Mouse (Mus musculus) yolk sac, embryonic 10.5 days (tissue): ENCODE data around the gene Gm20388.

Source experiments
- DNase-seq: peaks from one replicate; pipeline ENCODE4 v3.0.0-alpha.2; 2017; ENCODE audit warnings: low spot score

The Gm20388 gene

DNA sequence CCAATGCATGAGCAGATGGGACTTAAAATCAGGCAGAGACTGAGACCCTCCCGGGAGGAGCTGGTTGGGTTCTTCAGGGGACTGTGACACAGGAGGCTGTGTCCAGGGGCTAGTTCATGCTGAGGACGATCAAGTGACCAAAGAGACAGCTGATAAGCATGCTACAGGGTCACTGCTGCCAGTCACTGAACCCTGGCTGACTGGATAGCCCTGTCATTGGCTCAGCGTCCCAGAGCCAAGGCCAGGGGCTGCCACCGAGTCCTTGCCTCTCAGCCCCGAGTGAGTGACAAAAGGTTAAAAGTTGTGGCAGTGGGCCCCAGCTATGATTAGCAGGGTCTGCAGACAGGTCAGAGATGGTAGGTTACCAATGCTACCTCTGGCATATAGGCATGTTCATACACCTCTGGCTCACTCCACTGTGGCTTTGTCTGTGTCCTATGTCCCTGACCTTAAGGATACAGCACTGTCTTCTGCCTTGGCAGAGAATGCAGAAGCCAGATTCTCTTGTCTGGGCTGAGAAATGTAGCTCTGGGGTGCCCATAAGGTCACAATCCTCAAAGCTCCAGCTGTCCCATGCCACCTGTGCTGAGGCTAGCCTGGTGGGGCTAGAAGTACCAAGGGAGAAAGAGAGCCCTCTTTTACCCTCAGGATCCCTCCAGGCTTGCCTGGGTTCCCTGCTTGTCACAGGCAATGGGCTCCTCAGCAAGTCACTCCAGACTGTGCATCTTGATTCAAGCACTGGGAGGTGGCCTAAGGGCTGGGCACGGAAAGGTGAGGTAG, 2733.7 kb downstream of the Gm20388 start:
- no peak for DNase-seq

DNA sequence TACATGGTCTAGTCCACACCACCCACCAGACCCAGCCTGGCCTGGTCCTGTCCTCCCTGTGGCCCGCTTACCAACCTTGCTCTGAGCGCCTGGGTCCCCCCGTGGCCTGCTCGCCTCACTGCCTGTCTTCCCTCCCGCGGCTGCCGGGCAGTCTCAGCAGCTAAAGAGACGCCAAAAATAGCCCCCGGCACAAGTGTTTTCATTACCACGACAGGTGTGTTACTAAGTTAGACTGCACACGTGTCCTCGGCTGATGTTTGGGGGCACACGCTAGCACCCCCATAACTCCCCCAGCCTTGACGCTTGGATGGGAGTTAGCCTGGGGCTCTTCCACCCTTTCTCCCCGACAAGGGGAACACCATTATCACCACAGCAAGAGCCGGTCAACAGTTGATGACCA, 2735.7 kb downstream of the Gm20388 start:
- no peak for DNase-seq

DNA sequence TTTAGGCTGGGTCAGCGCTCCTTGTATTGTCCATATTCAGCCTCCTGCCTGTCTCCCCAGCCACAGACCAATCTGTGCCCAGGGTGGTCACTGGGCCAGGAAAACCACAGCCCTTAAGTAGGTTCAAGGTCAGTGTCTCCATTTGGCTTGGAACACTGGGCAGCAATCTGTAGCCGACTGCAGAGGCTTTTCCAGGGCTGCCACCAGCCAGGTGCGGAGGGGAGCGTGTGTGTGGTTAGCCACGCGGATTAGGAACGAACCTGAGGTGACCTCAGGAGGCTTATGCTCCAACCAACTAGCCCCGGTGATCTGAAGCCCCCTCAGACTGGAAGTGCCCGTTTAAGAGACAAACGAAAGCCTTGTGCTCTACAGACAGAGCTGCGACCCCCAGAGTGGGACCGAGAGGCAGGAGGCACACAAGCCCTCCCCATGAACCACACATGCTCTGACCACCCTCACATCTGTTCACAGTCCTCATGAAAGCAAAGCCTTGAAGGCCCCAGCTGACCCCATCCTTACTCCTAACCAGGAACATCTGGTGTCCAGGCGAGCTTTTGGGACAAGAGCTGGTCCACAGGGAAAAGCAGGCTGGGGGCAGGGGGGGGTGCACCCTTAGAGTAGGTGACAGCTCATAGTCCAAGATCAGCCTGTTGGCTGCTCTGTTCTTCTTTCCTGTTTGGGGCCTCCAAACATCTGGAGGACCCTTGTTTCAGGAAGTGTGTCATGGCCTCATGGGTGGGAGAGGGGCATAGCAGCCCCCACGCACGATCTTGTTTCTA, 2737.7 kb downstream of the Gm20388 start:
- DNase-seq: no peak

DNA sequence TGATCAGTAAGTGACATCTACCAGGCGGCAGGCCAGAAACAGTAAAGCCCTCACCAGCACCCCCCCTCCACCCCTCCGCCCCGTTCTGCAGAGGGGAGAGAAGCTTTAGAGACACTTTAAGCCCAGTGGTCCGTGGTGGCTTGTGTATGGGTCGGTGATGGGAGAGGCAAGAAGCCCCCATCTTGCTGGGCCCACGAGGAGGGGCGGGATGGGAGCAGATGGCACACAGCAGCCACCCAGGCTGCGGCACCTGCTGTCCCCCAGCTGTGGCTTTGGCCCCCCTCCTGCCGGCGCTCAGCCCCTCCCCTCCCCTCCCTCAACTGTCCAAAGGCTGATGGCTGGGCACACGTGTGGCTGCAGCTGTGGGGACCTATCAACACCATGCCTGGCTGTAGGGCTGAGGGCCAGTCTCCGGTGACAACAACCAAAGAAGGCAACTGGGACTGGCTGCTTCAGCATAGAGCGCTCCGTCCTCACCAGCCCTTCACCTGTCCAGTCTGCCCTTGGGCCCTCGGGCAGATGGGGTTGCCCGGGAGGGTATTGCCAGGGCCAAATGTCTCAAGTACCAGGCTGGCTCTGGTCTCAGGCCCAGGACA, 2740.8 kb downstream of the Gm20388 start:
- DNase-seq: no peak

DNA sequence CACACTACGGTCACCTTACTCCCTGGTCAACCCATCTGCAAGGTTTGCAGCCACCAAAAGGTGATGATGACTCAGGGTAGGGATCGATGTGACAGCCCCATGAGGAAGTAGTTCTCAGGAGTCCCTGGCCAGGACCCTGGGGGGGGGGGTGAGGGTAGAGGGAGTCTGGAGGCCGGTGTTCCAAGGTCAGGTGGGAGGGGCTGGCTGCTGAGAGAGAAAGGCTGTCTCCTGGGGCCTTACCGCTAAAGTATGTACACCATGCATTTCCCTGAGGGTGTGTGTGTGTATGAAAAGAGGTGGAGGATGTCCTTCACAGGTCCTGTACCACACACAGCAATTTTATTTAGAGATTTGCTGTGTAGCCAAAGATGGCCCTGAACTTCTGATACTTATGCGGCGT, 2742.0 kb downstream of the Gm20388 start:
- no peak for DNase-seq

DNA sequence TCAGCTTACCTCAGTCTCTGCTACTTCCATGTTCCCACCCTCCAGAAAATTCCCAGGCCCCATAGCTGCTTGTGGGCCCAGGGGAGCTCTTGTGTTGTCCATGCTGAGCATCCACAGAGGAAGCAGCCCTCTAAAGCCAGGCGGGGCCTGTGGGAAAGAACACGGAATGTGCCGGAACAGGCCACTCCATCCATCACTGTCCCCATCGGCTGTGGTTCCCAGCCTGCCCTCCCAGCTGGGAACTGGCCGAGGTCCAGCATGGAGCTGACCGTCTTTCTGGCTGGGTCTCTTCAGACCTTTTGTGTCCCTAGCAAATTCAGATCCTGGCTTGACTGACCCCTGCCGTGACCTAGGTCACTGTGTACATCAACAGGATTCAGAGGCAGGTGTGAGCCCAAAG, 2744.1 kb downstream of the Gm20388 start:
- DNase-seq: no peak

DNA sequence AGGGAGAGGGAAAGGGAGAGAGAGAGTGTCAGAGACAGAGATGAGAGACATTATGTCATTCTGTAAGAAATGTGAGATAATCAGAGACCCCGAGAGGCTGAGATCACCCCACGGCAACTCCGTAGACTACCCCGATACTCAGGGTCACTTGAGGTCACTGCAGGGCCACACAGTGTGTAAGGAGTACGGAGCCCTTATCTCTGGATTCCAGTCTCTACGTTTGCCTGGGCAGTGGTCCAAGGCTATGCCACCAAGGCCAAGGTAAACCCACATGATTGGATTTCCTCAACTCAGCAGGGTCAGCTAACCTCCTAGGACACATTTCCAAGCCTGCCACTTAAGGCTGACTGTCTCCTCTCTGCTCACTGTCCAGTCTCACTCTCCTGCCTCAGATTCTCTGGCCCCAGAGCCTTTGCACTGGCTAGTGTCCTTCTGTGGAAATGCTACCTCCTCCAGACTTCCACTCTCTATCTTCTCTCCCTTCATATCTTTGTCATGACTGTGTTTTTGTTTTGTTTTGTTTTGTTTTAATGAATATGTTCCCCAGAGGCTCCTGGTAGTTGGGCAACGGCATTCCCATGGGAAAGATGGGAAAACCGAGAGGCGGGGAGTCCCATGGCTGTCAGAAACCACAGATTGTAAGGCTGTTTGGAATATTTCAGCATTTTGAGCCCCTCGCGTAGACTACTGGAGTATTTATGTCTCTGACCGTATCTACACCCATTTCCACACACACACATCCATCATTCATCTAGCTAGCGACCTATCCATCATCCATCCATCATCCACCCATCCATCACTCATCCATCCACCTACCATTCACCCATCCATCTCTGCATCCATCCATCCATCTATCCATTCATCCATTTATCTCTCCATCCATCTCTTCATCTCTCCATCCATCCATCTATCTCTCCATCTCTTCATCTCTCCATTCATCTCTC, 2745.7 kb downstream of the Gm20388 start:
- no peak for DNase-seq

DNA sequence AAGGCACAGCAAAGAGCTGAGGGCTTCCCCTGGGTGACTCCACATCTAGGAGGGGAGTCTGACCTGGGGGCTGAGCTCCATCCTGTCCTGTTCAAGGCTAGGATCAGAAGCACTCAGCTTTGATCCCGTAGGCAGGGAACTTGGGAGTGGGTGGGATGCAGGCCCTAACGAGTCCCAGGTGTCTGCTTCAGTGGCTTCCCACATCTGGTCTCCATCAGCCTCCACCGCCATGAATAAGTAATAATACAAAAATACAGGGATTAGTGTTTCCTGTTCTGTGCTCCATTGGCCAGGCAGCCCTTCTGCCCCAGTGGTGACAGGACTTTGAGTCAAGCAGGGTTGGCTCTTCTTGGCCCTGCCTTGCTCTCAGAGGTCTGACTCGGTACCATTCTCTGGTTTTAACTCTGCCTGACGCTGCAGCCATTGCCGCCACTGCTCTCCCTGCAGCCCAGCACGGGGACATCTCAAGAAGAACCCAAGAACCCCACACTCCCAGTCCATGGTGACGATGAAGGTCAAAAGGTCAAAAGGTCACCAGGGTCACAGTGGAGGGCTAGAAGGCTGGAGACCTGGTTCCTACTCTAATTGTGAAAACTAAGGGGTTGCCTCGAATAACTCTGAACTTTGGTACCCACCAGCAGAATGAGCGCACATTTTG, 2747.6 kb downstream of the Gm20388 start:
- no peak for DNase-seq

DNA sequence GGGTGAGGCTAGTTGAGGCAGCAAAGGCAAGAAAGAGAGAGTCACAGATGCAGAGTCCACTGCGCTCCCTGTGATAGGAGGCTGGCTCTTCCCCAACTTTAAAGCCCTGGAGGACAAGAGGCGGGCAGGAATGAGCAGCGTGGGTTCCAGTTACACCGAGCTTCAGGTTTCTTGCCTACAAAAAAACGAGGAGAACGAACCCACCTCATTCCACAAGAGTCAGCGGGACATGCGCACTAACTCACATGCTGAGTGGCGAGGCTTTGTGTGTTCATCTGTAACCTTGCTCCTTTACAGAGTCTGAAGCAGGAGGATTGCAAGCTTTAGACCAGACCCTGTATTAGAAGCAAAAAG, 2748.1 kb downstream of the Gm20388 start:
- no peak for DNase-seq

DNA sequence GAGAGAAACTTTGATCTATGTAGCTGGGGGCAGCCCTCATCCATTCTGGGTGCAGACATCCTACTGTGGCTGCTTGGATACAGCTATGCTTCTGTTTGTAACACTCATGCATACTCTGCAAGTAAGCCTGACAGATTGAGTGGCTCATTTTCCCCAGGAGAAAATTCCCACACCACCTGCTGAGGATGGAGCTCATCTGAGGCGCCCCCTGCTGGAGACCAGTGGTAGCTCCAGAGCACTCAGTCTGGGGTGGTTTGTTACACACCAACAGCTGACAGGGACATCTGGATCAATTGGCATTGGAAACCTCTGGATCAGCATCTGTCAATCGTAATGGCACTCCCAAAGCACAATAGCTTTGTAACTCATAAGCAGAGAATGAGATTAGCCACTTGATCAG, 2749.4 kb downstream of the Gm20388 start:
- DNase-seq: no peak

DNA sequence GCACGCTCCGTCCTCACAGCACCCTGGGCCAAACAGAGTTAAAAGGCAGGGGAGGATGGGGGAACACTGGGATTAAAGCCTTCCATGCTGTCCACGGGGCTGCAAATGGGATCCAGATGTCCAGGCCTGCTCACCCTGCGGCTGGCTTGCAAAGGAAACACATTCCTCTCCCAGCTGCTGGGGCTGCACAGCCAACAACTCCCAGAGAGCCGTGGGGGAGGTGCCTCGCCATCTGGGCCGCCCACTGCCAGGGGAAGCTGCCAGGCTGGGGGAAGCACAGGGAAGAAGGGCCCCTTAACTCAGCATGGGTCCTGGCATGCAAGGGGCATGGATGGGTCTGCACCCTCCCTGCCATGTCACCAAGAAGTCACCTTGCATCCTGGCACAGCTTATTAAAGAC, 2750.5 kb downstream of the Gm20388 start:
- DNase-seq: peak; percentile 76

DNA sequence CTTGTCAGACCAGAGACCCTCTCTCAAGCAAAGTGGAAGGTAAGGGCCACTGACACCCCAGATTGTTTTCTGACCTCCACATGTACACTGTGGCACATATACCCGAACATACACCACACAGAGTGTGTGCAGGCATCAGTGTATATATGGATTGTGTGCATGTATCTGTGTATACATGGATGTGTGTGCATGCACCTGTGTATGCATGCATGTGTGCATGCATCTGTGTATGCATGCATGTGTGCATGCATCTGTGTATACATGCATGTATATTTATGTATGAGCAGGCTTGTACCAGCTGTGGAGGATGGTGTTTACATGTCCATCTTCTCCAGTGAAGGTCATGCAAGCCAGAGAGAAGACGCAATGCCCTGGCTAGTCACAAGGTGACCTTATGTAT, 2751.3 kb downstream of the Gm20388 start:
- no peak for DNase-seq

DNA sequence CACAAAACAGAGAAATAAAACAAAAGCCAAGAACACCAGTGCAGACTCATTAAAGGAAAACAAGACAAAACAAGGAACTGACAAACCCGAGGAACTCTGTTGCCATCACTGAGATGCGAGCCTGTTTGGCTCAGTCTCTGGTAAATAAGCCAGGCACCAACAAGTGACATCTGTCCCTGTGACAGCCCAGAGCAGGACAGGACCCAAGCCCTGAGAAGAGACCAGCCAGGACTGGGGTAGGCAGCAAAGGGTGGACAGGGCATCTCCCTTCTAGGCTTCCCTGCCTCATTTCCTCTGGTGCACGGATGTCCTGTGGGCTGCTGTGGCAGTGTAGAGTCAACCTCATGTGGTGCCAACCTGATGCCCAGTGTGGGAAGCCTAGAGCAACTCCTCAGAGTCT, 2752.5 kb downstream of the Gm20388 start:
- no peak for DNase-seq

DNA sequence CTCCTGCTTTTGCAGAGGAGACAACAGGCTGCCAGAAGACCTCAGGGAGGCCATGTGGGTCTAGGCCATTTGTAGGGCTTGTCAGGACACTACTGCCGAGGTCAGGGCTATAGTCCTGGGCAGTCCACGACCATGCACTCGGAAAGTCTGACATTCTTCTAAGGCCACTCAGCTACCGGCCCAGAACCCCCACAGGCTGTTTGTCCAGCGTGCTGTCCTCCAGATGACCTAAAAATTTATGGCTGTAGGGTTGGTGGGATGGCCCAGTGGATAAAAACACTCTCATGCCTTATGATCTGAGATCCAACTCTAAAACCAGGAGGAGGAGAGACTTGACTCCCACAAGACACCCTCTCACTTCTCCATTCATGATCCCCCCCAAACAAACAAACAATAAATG, 2753.0 kb downstream of the Gm20388 start:
- DNase-seq: no peak

DNA sequence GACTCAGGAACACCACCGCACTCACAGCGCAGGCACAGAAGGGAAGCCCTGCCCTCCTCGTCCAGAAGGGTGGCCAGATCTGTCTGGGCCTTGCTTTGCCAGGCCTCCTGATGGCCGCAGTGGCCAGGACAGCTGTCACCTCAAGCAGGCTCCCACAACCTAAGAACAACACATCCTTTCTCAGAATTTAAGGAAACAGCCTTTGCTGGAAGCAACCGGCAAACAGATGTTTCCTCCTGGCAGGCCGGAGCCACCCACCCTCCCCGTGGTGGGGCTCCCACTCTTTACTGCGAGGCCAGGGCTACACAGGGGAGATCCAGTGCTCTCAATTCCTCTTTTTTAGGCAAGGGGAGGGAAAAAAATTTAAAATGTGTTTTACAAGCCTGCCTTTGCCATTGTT, 2754.6 kb downstream of the Gm20388 start:
- DNase-seq: no peak

DNA sequence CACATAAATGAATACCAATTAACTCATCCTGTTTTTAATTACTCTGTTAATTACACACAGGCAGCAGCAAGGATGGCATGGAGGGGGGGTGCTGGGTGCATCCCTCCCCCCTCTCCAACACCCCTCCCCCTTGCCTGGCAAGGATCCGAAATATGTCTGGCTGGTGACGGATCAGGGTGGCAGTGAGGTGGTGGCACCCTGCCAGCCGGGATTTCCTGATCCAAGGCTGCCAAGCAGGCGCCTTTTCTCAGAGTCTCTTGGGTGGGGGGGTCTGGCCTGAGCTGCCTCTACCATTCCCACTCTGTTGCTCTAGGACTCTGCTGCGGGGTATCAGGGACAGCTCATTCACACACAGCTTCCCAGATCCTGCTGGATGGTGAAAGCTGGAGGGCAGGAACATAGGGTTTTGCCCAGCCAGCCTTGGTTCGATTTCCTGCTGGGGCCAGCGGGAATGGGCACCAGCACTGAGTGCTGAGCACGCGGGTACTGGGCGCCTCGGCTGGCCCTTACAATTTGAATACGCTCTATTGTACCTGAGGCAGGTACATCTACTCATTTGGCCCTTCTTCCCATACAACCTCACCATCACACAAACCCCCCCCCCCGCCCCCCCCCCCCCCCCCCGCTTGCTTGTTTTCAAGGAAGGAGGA, 2755.2 kb downstream of the Gm20388 start:
- DNase-seq: no peak

DNA sequence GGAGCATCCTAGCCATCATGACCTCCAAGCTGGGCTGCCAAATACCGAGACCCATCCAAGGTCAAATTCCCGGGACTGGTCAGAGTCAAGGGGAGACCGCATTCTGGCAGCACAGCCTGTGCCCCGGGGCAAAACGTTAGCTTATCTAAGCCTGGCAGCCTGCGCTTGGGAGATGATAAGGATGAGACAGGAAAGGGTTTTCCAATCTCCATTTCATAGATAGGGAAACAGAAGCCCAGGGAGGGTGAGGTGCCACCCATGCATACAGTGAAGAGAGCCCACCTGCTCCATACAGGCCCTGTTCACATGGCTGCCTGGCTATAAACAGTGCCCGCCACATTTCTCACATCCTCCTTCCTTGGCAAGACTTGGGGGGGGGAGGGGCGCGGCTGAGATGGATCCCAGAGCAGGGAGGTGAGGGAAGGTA, 2755.7 kb downstream of the Gm20388 start:
- no peak for DNase-seq

DNA sequence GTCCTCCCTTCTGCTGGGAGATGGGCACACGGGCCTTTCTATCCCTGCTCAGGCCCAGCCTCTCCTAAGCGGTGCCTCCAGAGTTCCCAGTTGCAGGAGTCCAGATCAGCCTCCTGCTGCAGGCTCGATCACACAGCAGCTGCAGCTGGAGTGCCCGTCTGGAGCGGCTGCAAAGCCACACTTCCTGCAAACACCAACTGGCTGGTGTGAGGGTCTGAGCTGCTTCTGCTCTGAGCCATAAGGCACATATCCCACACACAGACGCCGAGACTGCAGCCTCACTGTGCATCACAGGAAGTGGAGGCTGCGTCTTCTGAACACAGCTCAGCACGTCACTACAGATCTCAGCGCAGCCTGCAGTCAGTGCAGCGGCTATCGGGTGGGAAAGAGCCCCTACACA, 2756.2 kb downstream of the Gm20388 start:
- DNase-seq: no peak

DNA sequence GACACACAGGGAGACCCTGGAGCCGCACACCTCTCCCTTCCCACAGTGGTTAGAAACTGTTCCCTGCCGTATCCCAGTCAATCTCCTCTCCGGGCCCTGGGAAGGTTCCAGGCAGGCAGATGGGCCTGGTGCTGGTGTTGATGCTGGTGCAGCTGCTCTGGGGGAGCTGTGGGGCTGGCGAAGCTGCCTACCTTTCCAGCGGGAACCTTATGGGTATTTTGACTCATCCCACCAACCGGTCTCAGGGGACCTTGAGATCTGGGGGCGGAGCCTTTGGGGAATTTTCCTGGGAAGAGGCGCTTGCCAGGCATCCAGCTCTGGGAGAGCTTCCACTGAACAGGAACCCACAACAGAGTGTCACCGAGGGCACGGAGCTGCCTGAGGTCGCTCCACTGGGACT, 2757.2 kb downstream of the Gm20388 start:
- no peak for DNase-seq

DNA sequence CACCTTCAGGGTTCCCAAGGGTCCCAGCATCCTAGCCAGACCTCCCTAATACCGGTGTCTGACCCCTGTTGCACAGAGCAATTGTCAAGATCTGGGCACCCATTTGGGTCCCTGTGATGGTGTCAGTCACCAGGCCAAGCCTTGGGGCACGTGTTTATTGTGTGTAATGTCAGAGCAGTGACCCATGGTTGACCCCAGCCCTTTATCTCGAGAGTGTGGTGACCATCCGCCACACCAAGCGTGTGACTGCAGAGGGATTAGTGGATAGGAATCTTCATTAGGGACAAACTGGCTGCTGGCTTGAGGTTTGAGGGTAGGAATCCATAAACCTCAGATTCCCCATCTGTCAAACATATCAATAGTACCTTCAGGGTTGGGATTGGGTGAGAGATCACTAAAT, 2758.7 kb downstream of the Gm20388 start:
- DNase-seq: no peak

DNA sequence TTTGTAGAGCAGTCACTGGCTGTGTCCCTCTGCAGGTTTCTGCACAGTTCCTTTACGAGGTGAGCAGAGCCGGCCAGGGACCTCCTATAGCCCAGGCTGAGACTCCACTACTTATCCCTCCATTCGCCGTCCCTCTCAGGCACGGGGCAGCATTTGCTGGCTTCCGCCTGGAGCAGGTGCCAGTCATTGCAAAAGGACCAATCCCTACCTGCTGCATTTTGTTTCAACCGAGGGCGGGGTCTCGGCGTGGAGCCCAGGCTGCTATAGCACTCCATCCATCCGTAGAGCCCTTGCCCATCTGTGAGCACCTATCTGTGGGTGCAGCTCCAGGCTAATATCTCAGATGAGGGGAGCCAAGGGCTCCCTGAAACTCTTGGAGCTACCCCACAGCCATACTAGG, 2759.4 kb downstream of the Gm20388 start:
- DNase-seq: no peak
